Mouse (Mus musculus) left cerebral cortex, adult 2 months (tissue): ENCODE measurements at regions not wholly inside any gene's neighbourhood (a gene's known extent, or its start where the extent isn't known, plus 50 kb on each side); places are given as distances from the start of the nearest gene placed in this dataset.

Source experiments
- DNase-seq, 2 experiments: peaks; one replicate each; pipeline ENCODE4 v3.0.0; 2021 to 2022; ENCODE audit warnings: low spot score in 2 of 2, mixed read lengths in 1 of 2; ENCODE audit errors: extremely low spot score in 1 of 2
- H3K27ac ChIP-seq: fragments of 200-600 bp; 2 replicates; pipeline ENCODE4 v1.8.1; 2022
- H3K4me3 ChIP-seq: fragments of 200-600 bp; 2 replicates; pipeline ENCODE4 v1.8.1; 2022
- CTCF ChIP-seq: fragments of 200-600 bp; IDR thresholded peaks from 2 replicates; pipeline ENCODE4 v1.8.1; 2022; ENCODE audit warnings: antibody characterized with exemption, mild to moderate bottlenecking, moderate library complexity
- intact Hi-C: fragments of 180-260 bp; cut with DNase I; formaldehyde crosslinking; loops from one replicate; pipeline ENCODE4 v1.15.1; 2025

DNA sequence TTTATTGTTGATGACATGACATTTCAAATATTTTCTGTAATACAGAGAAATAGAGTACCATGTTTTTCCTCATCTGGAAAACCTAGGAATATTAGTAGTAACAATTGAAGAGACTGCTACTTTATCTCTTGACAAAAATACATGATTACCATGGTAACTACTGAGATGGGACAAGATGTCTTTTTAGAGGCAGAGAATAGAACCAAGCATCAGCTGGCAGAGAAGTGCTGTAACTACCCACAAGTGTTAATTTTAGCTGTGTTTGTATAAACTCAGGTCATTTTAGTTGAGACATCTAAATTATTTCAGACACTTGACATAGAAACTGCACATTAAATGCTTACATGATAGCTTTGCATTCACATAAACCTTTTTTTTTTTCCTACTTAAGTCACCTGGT lies 166.1 kb upstream of the Cttnbp2 start:
- intact Hi-C loops = loop anchor here (5.0 kb wide), 2 partner anchors 33 to 137 kb away; no protein-coding TSS in a partner anchor
- H3K27ac ChIP-seq = peak overlapping the region; percentile 61
- no peak overlapping the region for H3K4me3 ChIP-seq
- DNase-seq = no peak
- TF ChIP-seq CTCF = no peak

- DNase-seq = peak in 1 of 2 experiments; percentile 35
- Histone ChIP-seq H3K27ac (no peak overlapping the region), H3K4me3 (no peak overlapping the region)
- intact Hi-C loops = loop anchor here (5.0 kb wide), 2 partner anchors 35 to 135 kb away; no protein-coding TSS in a partner anchor
- no peak for TF ChIP-seq CTCF
Observed at GRCm38 (mm10) chr6:18682043-18682442, 166.3 kb upstream of the Lsm8 start.

DNA sequence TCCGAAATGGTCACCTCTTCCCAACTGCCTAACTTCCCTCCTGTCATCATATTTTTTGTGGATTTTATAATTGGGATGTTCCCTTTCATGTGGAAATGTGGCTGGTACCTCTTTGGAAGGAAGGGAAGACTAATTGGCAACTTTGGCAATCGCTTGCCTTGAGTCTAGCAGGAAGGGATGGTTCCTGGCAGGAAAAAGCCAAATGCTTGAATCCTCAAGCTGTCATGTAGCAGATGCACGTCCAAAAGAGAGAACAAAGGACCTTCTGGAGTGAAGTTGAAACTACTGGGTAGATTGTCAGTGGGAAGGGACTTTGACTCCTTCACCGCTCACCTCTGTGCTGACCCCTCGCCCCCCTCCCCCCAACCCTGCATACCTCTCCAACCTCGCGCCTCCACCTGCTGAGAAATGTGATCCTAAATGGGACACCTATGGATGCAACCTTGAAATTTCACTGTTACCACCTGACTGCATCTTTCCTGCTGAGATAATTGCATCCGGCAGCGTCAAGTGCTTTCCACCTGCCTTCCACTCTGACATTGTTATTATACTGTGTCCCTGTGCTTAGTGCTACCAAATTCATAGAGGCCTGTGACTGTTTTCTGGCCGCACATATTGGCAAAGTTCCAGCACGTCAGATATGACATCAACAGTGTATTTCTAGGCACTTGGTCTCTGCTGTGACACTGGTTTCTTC lies 159.6 kb upstream of the Lsm8 start:
- intact Hi-C loops = no loop called here
- no peak for TF ChIP-seq CTCF
- no peak overlapping the region for H3K4me3 ChIP-seq
- no peak for DNase-seq
- H3K27ac ChIP-seq = no peak overlapping the region

GRCm38 (mm10) chr6:18697536-18697935 lies 150.8 kb upstream of the Lsm8 start:
- no peak overlapping the region for H3K4me3 ChIP-seq
- DNase-seq = no peak
- no peak overlapping the region for H3K27ac ChIP-seq
- intact Hi-C loops = no loop called here
- no peak for TF ChIP-seq CTCF

DNA sequence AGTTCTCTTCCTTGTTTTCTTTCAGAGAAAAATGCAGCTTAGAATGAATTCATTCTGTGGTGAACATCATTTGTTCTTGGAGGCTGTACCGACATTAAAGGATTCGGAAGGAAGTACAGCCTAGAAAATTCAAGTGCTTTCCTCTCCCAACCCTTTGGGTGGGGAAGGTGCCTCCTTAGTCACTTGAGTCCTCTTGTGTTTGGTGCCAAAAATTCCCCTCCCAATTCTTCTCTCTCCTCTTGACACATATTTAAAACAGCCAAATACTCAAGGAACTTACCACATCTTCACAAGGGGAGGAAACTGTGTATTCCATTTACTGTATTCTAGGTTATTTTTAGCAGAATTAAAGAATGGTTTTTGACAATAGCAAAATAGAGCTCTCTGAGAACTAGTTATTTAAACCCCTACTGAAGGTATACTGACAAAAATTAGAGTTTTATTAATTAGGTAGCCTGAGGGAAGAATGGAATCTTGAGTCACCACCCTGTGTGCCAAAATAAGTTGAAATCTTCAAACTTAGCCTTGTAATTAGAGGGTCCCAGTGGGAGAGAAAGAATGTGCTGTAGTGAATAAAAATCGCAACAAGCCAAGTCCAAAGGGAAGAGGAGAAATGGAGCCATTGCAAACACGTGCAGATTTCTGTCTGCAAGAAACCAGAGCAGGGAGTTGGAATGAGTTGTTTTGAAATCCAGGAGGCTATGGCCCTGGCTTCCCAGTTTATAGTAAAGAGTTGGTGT lies 149.2 kb upstream of the Lsm8 start:
- no peak for DNase-seq
- Histone ChIP-seq H3K4me3 (no peak overlapping the region), H3K27ac (no peak overlapping the region)
- TF ChIP-seq CTCF = no peak
- intact Hi-C loops = no loop called here

DNA sequence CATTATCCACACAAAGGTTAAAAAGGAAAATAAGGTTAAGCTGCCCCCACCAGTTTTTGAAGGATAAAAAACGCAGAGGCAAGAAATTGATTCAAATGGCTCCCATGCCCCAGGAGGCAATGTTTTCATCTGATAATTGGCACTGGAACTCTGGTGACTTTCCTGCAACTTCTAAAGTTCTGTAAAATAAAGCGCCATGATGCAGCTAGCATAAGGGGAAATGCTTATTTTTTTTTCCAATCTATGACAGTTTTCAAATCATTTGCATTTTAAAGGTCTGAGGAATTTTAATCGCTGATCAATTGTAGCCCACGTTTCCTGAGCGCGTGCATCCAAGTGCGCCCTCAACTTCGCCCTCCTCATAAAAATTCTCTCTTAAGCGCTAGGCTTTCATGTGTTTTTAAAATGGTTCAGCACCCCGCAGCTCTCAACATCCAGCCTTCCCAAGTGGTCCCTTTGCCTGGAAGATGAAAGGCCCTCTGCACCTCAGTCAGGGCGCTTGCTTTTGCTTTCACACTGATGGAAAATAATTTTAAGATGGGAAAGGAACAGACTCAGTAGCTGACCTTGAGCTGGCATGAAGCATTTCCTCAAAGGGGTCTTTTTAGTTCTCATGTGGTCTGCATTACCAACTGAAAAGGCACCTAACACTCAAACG lies 148.5 kb upstream of the Lsm8 start:
- Histone ChIP-seq H3K27ac (no peak overlapping the region), H3K4me3 (no peak overlapping the region)
- intact Hi-C loops = no loop called here
- no peak for DNase-seq
- no peak for TF ChIP-seq CTCF

DNA sequence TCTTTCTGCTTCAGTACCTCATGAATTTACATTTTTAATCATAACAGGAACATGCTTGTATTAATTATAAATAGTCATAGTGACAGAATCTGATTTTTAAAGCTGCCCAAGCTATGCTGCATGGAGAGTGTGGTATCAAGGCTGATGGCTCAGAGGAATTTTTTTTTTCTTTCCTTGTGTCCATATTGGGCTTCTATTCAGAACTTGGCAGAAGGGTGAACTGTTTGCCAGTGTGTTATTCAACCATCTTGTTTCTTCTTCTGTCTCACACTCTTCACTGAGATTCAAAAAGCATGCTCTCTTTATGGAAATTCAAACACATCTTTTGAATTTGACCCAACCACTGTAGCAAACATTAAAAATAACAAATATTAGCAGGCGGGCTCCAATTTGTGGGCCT lies 137.6 kb upstream of the Lsm8 start:
- intact Hi-C loops = no loop called here
- DNase-seq = no peak
- no peak overlapping the region for H3K27ac ChIP-seq
- TF ChIP-seq CTCF = no peak
- no peak overlapping the region for H3K4me3 ChIP-seq

GRCm38 (mm10) chr6:18748859-18749258 lies 99.5 kb upstream of the Lsm8 start:
- 0 out of 2 replicates have a peak overlapping the region, but pooled peaks have one; percentile 16 for H3K27ac ChIP-seq
- DNase-seq = peak in 1 of 2 experiments; percentile 31
- intact Hi-C loops = loop anchor here (5.0 kb wide), 1 partner anchor 232 kb away; no protein-coding TSS in a partner anchor
- no peak for TF ChIP-seq CTCF
- H3K4me3 ChIP-seq = no peak overlapping the region

- intact Hi-C loops = no loop called here
- no peak for DNase-seq
- Histone ChIP-seq H3K27ac (no peak overlapping the region), H3K4me3 (no peak overlapping the region)
- no peak for TF ChIP-seq CTCF
Observed at GRCm38 (mm10) chr6:18764536-18764935, 83.8 kb upstream of the Lsm8 start.

DNA sequence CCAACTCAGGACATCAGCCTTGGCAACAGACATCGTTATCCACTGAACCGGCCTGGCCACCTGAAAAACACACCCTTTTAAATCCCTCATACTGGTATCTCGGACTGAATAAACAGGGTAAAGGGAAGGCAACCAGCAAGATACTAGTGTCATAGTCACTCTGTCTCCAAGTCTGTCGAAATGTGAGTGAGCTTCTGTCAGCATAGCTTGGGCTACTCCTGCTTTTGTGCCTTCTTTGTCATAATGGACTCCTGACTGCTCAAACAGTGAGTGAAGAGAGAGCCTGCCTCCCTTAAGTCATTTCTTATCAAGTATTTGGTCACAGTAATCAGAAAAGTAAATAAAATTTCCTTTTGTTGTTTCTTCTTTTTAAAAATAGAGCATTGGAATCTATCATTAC lies 53.0 kb upstream of the Lsm8 start:
- Histone ChIP-seq H3K27ac (no peak overlapping the region), H3K4me3 (no peak overlapping the region)
- intact Hi-C loops = no loop called here
- no peak for DNase-seq
- TF ChIP-seq CTCF = no peak

DNA sequence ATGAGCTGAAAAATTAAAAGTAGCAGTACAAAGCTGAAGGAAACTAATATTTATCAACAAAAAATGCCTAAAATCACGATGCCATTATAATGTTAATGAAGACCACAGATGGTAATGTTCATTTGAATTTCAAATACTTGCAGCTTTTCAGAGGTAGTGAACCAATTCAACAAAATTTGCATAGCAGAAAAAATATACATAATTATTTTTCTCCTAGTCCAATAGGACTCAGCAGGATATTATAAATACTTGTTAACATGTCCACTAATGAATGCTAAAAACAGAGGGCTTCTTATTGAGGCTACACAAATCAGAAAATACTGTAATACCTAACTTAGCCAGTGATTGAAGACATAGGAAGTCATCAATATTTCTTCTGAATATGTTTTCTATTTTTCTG lies 52.5 kb upstream of the Lsm8 start:
- no peak for TF ChIP-seq CTCF
- Histone ChIP-seq H3K27ac (no peak overlapping the region), H3K4me3 (no peak overlapping the region)
- intact Hi-C loops = no loop called here
- DNase-seq = no peak

DNA sequence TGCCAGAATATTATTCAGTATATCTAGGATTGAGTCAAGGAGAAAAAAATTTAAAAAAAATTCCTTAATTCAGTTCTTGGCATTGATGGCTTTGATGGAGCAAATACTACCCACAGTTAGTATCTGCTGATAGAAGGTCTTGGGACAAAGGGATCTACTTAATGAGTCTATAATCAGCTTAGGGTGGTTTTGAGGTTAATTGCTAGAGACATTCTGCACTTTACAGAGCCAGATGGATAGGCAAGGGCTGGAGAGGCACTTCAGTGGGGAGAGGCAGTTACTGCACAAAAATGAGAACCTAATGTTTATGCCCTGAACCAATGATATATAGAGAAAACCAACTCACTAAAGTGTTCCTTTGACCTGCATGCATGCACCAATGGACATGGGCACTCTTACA lies 51.8 kb upstream of the Lsm8 start:
- no peak overlapping the region for H3K27ac ChIP-seq
- H3K4me3 ChIP-seq = no peak overlapping the region
- intact Hi-C loops = no loop called here
- TF ChIP-seq CTCF = no peak
- no peak for DNase-seq
